Mouse (Mus musculus) Muller cell, postnatal 12 days (primary cell): ENCODE results near the gene Eaf1.

Experiments
- DNase-seq: peaks from one replicate; pipeline ENCODE4 v3.0.0-alpha.2; 2015; ENCODE audit errors: inconsistent ontology term

The Eaf1 gene

DNA sequence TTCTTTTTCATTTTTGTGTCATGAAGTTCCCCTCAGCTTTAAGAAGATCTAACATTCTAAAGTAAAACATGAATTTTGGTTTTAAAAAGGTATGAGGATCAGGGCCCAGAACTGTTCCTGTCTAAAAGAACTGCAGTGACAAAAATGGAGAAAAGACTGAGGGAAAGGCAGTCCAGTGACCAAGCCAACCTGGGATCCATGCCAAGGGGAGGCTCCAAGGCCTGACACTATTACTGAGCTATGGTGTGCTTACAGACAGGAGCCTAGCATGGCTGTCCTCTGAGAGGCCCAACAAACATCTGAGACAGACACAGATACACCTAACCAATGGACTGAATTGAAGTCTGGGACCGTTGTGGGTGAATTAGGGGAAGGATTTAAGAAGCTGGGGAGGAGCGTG is 15.7 kb downstream of the Eaf1 start:
- DNase-seq: peak; percentile 70

DNA sequence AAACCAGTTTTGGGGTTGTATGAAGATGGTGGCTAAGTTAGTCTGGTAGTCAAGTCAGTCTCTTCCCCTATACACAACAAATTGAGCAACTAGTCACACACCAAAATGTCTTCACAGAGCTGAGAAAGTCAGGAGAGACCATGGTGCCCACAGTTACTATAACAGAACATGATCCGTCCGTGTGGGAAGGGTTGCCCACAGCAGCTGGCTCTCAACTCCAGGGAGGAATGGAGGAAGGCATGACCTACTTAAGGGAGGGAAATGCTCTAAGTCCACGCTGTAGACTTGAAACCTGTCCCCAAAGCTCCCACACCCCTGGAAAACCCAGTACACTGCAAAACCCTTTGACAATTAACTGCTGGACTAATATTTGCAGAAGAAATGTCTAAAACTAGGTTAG is 16.1 kb downstream of the Eaf1 start:
- DNase-seq: no peak

DNA sequence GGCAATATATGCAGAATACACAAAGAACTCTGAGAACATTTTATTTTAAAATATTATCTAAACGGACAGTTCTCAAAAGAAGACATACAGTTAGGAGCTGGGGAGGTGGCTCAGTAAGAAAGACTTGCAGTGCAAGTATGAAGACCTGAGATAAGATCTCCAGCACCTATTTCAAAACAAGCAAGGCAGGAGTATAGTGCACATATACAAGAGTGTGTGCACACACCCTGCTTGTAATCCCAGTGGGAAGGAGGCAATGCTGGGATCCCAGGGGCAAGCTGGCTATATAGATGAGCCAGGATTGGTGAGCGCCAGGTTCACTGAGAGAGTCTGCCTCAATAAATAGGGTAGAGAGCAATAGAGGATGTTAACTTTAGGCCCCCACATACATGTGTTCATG is 21.7 kb downstream of the Eaf1 start:
- DNase-seq: no peak

GRCm38 (mm10) chr14:31519165-31519564 is 25.0 kb downstream of the Eaf1 start:
- DNase-seq: no peak

- no peak for DNase-seq
These were observed 27.1 kb downstream of the Eaf1 start for GRCm38 (mm10) chr14:31521318-31521717.

- DNase-seq: no peak
These were observed 31.0 kb downstream of the Eaf1 start for GRCm38 (mm10) chr14:31525040-31525810.

- no peak for DNase-seq
These were observed 36.6 kb downstream of the Eaf1 start for GRCm38 (mm10) chr14:31530847-31531246.

DNA sequence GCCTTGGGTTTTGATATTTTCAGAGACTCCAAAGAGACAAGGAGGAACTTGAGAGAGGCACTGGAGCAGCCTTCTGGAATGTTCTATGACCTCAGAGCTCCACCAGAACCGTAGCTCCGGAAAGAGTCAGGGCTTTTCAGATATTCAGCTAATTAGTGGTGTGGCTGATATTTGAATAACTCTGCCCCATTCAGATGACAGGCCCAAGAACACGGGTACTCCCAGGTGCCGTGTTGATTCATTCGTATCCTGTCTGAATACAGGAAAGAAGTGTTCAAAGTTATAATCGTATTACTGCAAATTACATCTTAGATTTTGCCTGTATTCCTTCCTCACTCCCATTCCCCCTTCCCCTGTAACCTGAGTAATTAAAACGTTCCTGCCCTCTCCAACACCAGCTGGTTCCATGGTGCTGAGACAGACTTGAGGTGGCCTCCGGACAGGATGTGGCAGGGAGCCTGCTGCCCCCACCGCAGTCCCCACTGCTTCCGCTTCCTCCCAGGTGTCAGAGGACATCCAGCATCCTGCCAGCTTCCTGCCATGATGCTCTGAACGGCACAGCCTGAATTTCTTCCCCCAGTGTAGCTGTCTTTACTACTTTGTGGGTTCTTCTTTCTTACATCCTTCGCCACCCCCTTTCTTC is 37.4 kb downstream of the Eaf1 start:
- DNase-seq: no peak

DNA sequence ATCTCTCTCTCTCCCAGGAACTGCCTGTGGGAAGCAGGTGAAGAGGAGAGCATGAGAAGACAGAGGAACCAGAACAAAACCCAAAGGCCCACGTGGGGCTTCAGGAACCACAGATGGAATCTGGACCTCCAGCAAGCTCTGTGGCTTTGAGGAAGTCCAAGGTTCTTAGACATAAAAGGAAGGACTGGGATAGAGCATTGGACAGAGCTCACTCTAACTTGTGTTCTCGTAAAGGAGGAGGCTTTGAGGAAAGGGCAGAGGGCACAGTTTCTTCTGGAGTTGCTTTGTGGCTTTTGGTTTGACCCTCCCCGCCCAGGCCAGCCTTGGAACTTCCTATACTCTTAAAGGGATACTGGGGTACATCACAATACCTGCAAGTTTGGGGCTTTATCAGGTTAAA is 38.5 kb downstream of the Eaf1 start:
- DNase-seq: no peak

DNA sequence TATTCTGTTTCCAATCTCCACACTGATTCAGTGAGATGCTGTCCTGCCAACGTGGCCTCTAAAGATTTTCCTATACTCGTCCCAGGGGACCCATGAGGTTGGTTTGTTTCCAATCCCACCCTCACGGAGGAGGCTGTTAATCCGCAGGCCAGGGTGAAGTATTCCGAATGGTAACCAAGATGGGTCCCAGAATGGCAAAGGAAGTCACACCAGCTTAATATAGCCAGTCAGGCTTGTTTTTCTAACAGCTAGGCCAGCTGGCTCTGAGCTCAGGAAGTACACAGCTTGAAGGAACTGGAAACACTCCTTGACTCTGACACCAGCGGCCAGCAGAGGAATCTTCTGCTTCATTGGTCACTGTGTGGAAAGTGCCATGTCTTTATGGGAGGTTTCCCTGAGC is 43.1 kb downstream of the Eaf1 start:
- no peak for DNase-seq

GRCm38 (mm10) chr14:31543885-31544442 is 49.8 kb downstream of the Eaf1 start:
- DNase-seq: no peak

DNA sequence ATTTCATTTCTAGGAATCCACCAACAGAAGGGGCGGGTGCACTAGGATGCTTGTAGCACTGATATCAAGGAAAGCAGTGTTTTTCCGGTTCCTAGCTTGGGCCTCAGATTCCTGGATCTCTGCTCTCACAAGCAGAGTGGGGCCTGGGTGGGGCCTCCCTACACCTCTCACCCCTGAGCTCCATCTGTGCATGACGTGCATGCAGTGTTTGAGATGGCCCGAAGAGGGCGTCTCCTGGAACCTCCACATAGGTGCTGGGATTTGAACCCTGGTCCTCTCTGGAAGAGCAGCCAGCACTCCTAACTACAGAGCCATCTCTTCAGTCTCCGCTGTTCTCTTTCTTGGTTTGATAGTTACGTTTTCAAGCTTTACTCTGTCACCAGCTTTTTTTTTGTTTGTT is 60.8 kb downstream of the Eaf1 start:
- no peak for DNase-seq

DNA sequence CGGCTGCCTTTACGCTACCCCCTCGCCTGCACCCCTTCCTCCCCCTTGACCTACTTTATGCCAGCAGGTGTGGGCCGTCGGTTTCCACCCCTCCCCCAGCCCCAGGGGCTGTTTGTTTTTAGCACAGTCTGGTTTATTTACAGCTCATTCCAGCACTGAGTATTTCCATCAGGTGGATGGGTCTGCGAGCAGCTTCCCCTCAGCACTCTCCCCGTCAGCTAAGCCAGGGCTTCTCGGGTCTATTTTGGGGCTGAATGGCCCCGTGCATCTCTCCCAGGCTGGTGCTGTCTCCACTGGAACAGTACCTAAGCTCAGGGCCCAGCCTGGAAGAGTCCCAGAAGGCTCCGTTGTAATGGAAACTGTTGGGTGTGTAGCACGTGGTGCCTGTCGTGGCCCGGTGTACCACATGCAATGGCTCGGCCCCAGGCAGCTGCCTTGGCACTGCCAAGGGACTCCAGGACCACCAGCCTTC is 61.8 kb downstream of the Eaf1 start:
- DNase-seq: no peak

DNA sequence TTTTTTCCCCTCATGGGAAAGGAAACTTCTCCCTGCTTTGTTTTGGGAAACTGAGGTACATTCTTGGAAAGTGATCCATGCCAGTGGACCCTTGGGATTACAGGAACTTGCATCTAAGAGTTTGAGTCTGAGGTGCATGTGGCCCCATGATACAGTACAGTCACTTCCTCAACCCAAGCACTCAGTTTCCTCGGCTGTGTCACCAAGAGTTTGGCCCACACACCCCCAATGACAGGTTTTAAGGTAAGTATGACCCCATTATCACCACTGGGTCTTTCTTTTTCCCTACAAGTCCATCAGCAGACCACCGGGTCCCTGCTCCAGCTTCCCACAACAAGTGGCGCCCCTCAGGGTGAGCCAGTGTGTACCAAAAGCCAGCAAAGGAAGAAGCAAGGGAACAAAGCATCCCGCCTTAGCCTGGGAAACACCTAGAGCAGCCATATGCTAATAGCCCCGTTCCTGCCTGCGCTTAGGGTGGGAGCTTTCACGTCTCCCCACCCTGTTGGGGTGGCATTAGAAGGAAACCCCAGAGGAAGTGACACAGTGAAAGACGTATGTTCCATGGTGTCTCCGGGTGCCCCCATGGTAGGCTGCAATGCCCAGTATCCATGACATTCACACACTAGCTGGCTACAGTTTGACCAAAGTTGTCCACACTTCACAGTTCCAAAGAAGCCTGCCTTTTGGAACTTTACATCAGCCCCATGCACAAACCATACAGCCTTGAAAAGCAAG is 62.5 kb downstream of the Eaf1 start:
- no peak for DNase-seq

- DNase-seq: no peak
These were observed 63.1 kb downstream of the Eaf1 start for GRCm38 (mm10) chr14:31557273-31557672.

DNA sequence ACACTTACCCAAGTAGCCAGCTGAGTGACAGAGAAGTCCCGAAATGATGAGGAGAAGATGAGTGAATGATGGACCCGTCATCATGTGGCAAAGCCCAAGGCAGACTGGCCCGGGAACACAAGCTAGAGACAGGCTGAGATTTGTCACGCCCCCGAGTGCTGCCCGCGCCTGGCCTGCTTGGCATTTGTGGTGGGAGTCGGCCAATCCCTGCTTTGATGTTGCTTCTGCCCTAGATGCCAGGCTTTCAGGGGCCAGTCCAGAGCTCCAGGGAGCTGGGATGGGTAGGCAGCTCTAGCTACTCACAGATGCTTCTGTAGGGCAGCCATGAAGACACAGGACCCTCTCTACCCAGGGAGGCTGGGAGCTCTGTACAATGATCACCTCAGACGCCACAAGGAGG is 63.6 kb downstream of the Eaf1 start:
- peak; percentile 42 for DNase-seq

DNA sequence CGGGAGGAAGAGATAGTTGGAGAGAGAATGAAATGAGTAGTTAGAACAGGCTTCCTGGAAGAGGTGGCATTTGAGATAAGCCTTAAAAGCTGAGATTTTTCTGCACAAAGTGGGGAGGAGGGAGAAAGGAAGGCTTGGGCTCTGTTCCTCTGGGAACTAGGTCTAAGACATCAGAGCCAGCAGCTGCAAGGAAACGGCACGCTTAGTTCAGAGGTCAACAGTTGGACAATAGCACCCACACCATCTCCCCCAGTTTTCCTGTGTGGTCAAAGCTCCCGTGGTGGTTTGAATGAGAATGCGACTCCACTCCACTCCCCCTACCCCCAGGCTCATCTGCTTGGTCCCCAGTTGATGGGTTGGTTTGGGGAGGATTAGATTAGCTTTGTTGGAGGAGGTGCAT is 65.0 kb downstream of the Eaf1 start:
- DNase-seq: no peak
